Mouse (Mus musculus) MEL-GATA-1-ER (cell line): Measurements from ENCODE around the gene Hmga2.

ENCODE experiments used
- DNase-seq: peaks from one replicate; pipeline ENCODE4 v3.0.0-alpha.2; 2012; ENCODE audit warnings: low read depth; ENCODE audit errors: extremely low read depth

The Hmga2 gene

DNA sequence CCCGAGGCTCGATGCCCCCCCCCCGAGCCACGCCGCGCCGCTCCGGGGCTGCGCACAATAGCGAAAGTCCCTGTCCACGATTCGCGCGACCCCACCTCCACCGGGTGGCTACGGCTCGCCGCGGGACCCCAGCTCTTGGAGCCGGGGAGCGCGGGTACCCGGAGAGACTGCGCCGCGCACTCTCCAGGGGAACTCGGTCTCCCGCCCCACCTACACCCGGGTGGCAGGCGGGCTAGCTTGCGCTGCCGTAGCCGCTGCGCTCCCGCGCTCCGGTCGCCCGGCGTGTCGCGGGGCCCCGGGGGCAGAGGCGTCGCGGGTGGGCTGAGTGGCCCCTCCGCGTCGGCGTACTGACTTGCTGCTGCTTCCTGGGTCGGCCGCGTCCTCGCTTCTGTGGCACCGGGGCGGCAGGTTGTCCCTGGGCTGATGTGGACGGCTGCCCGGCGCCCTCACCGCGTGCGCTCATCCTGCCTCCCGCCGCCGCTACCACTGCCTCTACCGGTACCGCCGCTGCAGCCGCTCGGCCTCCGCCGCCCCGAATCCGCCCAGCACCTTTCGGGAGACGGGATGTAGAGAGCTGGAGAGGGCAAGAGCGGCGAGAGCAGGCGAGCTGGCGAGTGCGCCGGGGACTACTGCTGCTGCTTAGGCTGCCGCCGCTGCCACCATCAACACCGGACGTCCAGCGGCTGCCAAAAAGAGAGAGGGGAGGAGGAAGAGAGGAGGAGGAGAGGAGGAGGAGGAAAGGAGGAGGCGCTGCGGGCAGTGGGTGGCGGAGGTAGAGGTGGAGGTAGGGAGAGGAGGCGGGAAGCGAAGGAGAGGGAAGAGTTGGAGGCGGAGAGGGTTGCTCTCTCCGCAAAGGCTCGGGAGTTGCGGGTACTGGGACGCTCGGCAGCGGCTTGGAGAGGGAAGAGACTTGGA lies at the start of gene Hmga2:
Hmga2 (minus strand) TSS at position 869 of the 915 bp plus-strand sequence.
- no peak for DNase-seq

DNA sequence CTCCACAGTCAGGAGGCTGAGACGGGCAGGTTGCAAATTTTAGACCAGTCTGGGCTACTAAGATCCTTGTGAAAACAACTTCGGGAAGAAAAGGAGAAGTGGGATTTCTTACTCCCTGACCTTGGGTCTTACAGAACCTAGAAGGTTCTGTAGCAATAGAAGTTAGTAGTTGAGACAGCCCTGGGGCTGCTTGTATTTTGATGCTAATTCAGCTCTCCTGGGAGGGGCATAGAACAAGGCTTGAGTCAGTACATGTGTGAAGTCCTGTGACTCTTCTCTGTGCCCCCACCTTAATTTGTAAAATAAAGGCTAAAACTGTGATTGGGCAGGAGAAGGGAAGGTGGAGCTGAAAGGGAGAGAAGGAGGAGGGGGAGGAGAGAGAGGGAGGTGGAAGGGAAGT lies 46.7 kb upstream of the Hmga2 start:
- no peak for DNase-seq

DNA sequence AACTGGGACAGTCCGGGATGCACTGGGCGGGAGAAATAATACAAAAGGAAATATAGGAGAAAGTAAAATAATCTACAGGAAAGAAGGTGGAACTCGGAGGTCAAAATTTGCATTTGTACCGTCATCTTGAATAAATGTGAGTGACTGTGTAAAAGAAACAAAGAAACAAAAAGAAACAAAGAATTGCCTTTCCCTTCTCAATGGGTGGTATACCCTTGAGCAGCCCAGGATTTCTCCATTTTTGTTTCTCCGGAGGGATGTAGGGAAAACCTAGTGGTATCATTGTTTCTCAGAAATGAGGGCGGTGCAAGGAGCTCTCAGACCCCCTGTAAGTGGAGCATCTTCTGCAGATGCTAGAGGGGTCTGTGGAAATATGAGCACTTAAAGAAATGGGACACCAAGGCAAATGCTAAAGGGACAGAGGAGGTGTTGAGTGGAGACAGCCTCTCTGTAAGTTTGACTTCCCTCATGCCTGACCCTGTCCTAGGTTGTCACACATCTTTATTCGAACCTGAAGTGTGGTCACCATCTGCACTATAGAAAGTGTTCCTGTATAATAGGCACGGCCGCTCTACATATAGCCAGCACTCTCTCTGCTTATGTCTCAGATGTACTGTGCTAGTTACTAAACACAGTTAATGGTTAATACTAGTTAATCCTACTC lies 45.8 kb upstream of the Hmga2 start:
- DNase-seq = no peak

DNA sequence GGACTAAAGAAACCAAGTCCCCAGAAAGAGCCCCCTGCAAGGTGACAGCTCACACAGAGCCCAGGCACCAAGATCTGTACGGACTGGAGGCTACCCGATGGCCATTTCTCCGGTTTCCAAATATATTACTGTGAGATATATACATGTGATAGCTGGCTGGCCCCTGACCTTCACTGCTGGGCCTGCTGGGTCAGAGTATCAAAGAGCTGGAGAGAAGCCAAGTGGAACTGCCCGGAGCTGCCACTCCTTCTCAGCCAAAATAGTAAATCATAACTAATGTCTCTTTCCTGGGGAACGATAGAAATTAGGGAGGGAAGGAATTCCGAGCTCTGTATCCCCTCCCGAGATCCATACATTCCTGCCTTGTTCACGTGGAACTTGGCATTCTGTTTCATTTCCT lies 40.0 kb upstream of the Hmga2 start:
- no peak for DNase-seq

DNA sequence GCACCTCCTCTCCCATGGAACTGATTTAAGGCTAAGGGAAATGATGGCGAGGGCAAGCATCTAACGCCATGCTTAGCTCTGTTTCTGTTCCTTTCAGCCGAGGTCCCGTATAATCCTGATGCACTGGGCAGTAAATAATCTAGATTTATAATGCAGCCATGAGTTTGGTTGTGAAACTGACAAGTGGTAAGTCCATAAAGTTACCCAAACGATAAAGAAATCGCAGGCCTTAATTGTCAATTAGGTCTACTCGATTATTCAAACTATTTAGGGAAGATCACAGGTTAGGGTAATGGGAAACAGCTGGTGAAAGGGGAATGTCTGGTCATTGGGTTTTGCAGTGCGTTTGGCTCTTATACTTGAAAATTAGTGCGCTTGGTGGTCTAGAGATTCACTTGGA lies 37.5 kb upstream of the Hmga2 start:
- DNase-seq = no peak

DNA sequence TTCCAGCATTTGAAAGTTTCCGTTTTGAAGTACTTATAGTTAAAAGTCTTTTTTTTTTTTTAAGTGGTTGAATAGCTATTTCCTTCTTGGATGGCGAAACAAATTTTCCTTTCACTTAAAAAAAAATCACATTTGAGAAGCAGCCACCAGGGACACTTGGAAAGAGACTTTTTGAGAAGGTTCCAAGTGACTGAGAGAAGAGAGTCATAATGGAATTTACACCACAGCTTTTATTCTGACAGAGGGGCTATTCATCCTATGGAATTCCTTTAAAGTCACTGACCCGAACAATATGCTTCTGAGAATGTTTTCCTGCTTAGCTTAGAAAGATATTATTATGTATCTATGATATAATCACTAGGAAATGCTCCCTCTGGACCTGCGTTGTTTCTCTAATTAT lies 36.7 kb upstream of the Hmga2 start:
- DNase-seq = no peak

DNA sequence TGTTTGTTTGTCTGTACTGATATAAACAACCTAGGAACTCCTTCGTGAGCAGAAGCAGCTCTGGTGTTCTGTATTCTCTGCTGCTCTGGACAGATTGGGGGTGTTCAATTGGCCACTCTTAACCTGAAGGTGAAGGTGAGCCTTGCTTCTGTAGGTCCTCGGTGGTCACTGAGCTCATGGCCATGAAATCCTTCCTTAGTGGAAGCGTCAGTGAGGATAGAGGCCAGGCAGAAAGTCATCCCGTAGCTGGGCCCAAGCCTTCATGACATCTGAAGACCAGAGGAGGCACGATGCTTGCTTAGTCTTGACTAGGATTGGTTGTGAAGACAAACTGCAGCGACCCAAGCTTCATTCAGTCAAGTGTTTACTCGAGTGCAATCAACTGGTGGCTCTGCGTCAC lies 35.9 kb upstream of the Hmga2 start:
- no peak for DNase-seq

DNA sequence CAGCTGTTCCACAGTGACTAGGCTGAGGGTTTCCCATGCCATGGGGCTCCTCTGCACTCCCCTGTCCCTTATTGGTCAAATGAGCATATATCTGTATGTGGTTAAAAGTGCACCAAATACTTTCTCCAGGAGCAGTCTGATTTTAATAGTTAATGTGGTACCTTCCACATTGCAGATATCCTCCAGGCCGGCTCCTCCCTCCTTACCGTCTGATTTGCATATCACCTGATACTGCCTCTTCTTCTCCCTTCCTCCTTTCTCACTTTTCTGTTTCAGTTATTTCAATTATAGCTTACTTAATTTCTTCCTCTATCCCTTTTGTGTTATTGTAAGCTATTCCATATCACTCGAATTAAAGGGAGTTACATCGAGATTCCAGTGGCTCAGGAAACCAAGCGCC lies 27.7 kb upstream of the Hmga2 start:
- no peak for DNase-seq

DNA sequence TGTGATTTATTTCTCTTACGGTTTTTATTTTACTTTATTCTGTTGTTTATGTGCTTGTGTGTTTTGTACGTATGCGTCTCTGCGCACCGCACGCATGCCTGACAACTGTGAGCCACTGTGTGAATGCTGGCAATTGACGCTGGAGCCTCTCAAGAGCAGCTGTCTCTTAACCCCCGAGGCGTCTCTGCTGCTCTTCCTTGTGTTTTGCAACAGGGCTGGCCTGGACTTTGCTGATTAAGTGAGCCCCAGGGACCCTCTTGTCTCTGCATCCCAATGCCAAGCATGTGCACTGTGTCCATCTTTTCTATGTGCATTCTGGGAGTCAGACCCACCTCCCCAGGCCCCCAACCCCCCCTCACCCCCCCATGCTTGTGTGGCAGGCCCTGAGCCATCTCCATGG lies 24.5 kb upstream of the Hmga2 start:
- DNase-seq = no peak

DNA sequence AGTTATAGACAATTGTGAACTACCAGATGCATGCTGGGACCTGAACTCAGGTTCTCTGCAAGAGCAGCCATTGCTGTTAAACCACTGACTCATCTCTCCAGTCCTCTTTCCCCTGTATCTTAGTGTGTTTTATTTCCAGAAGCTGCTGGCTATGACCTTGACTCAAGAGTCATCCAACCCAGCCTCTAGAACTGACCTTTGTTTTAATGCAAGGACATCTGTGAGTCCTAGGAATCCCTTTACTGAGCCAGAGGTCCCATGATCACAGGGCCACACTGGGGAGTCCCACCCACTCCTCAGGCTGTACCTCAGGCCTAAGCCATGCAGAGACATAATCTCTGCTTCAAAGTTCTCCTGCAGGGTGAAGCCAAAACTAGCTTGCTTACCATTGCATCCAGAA lies 21.8 kb upstream of the Hmga2 start:
- DNase-seq = no peak

DNA sequence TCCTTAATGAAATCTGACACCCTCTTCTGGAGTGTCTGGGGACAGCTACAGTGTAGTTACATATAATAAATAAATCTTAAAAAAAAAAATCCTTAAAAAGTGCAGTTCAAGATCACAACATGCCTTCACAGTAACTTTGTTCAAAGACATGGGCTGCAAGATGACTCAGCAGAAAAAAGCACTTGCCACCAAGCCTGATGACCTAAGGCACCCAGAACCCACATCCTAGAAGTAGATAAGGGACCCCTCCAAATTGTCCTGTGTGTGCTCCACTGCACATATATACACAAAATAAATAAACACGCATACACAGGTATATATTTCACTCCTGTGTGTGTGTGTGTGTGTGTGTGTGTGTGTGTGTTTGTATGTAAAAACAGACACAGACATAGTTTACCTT lies 18.4 kb upstream of the Hmga2 start:
- DNase-seq = peak; percentile 2

DNA sequence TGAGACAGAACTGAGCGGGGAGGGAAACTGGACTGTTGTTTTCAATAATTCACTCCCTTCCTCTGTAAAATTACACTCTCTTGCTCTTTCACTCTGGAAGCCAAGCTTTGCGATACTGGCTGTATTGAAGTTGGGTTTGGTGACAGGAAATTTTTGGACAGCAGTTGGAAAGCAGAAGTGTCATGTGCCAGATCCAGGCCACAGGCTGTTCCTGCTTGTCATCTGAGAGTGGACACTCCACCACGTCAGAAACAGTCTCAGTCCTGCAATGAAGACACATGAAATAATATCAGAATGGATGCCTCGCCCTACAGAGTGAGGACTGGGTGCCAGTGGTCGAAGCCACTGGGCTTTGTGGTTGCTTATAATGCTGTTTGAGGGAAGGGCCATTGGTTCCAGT lies 15.2 kb upstream of the Hmga2 start:
- no peak for DNase-seq

DNA sequence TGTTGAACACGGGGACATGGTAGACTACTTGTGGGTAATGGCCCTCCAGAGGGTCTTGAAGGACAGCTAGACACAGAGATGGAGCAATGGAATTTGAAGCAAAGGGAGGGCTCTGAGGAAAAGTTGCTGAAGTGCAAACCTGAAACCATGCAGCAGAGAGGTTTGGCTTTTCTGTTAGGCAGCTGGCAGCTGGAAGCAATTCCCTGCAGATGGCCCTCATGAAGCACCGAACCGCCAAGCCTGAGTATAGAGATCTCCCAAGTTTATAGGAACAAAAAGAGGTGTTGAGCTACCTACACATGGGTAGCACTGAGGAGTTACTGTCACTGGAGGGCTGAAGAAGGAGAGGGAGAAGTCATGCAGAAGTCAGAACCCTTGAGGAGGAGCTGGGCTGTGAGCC lies 13.3 kb upstream of the Hmga2 start:
- no peak for DNase-seq

DNA sequence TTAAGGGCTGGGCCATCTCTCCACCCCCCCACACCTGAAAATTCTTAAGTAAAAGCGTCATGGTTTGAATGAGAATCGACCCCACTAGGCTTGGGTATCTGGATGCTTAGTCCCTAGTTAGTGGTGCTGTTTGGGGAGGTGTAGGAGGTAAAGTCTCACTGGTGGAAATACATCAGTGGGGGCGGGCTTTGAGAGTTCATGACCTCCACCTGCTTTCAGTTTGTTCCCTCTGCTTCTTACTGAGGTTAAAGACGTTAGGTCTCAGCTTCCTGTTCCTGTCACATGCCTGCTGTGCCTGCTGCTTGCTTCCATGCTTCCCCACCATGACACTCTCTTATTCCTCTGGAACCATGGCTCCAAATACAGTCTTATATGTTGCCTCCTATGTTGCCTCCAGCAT lies 12.3 kb upstream of the Hmga2 start:
- no peak for DNase-seq

DNA sequence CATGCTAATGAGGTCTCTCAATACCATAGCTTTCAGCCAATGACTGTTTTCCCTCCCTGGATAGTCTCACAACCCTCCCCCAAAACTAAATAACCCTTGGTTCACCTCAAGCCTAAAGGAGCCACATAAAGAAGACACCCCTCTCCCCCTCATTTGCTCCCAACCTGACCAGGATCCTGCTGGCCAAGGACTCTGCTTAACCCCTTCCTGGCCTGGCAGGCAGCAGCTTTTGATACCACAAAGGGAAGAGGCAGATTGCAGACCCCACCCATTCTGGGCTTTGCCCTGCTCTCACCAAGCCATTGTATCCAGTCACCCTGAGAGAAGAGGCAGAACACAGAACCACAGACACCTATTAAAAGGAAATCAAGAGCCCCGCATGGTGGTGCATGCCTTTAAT lies 11.6 kb upstream of the Hmga2 start:
- no peak for DNase-seq

DNA sequence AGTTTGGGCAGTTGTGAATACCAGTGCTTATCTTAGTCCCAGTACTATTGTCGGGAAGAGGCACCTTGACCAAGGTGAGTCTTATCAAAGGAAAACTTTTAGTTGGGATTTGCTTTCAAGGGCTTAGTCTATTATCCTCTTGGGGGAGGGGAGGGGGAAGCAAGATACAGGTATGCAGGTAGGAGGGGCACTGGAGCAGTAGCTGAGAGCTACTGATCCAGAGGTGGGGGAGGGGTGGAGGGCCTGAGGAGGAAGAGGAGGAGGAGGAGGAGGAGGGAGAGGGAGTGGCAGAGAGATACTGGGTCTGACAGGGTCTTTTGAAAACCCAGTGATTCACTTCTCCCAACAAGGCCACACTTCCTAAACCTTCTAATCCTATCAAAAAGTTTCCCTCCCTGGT lies 9.2 kb upstream of the Hmga2 start:
- no peak for DNase-seq

DNA sequence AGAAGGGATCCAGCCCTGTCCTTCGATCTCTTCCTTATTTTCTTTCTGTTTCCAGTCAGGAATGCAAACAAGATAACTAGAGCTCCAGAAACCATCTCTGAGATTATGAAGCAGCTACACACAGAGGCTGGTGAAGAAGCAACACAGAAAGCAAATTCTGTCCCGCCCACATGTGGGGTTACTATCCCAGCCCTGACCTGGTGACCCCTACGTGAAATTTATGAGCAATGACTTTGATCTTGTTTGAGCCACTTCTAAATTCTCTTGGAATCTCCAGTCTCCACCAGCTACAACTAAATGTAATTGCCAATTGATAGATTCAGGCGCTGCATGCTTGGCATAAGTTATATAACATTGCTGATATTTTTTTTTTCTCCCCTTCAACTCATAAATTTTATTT lies 7.9 kb upstream of the Hmga2 start:
- DNase-seq = no peak

DNA sequence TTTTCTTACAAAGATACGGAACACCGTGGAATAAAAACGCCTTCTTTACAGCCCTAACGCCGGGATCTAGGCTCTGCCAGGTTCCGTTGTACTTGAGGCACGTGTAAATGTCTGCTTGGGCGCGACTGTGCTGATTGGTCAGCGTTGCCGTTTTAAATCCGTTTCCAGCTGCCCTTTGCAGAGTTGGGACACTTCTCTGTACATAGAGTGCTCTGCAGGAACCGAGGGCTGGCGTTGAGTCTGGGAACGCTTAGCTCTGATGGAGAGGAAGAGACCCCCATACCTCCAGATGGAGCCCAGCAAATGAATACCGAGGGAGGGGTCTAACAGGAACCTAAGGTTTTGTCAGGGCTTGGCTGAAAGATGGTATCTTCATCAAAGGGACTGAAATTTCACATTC lies 1.9 kb upstream of the Hmga2 start:
- DNase-seq = no peak

DNA sequence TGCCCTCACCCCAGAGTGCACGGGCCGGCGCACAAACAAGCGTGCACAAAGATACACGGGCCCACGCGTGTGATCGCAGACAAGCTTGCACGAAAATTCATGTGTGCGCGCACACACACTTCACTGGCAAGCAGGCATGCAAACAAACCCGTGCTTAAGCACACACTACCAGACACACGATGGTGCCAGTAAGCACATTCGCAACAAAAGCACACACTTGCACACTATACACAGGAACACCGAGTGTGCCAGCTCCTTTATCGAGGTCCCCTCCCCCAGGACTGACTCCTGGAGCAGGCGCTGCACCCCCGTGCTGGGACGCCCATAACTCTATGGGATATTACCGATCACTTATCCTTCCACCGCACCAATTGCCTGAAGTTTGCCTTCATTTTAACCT lies 1.2 kb upstream of the Hmga2 start:
- DNase-seq = no peak

DNA sequence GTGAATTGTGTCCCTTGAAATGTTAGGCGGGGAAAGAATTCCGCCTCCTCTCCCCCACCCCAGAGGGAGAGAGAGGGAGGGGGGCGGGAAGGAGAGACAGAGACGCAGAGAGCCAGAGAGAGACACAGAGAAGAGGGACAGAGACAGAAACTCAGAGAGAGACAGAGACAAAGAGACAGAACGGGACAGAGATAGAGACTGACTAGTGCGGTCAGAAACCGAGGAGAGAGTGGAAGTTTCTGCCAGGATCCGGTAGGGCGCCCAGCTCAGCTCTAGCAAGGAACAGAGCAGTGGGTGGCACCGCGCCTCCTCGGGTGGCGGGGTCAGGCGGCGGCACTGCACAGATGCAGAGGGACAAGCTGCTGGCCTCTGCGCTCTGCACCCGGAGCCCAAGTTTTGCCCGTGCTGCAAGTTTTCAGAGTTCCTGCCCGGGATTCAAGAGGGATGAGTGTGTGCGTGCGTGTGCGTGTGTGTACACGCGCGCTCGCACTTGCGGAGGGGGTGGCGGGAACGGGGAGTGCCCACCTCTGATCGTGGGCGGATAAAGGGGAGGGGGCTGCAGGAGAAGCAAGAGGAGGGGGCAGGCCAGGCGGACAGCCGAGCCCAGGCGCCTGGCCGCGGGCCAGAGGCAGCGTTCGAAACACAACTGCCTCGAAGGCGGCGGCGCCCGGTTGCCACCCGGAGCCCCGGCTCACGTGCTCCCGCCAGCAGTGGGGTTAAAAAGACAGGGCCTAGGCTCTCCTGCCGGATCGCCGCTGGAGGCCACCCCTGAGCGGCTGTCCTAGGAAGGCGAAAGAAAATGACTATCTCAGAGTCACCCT lies 457 bp upstream of the Hmga2 start:
- DNase-seq = no peak

DNA sequence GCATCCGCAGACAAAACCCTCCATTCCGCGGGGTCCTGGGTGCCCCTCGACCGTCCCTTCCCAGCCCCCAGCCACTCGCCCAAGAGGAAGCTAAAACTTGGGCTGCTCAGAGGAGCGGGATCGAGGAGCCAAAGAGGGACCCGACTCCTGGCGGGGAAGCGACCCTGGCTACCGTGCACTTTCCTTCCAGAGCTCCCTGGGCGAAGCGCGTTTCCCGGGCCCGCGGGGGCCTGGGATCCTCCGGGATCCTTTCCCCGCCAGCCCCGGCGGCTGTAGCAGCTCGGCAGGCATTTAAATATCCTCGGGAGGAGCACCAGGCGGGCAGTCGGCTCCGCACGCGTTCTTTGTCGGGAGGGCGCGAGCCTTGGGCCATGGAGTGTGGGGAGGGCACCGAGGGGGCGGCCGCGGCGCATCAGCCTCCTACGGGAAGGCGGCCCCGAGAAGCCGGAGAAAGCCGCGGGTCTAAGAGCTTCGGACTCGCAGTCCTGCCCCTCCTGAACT lies 1.2 kb downstream of the Hmga2 start:
- no peak for DNase-seq

DNA sequence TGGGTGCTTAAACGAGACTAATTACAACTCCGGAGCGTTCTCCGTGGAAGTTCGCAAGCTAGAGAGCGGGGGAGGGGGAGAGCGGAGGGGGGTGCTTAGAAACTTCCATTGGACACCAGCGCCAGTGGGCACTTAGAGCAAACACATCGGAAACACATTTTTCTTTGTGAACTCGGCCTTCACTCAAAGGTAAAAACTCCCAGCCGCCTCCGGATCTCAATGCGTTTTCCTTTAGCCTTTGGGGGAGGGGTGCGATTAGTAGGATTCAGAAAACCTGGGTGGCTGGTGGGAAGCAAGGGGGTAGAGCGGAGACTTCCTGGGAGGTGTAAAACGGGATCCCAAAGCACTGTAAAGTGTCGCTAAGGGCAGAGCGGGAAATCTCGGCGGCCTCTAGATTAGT lies 2.0 kb downstream of the Hmga2 start:
- DNase-seq = no peak
